Mouse (Mus musculus) T-helper 1 cell (primary cell): Measurements from ENCODE around the gene Mob3b.

Experiments
- in situ Hi-C: fragments of 300-600 bp; cut with MboI, MseI; formaldehyde crosslinking; loops from one replicate; pipeline ENCODE4 v1.15.1; 2025; ENCODE audit warnings: high pct_unique_total_duplicates

The Mob3b gene

GRCm38 (mm10) chr4:34901166-34901565, 256.1 kb downstream of the Mob3b start:
- in situ Hi-C loops, result no loop called here

GRCm38 (mm10) chr4:34900155-34900554, 257.1 kb downstream of the Mob3b start:
- in situ Hi-C loops, result no loop called here

GRCm38 (mm10) chr4:34899322-34899721, 258.0 kb downstream of the Mob3b start:
- in situ Hi-C loops, result no loop called here
